Mouse (Mus musculus) myocyte (in vitro differentiated cells): ENCODE measurements around the gene Nop58. TPM values are rescaled to one million over a fixed set of nuclear protein-coding genes. Genes with fewer than 3 reads are reported as not detected.
"Not testable (repeated sequence)": the region's sequence is repeated elsewhere in the genome, so short reads cannot be mapped to it uniquely, and the experiment has no call there.

Experiments
- H3K27me3 ChIP-seq: one replicate; pipeline ENCODE4 v1.6.1; 2011; ENCODE audit not compliant: control insufficient read depth, insufficient read depth, insufficient read length
- H3K36me3 ChIP-seq: one replicate; pipeline ENCODE4 v1.6.1; 2011; ENCODE audit not compliant: control insufficient read depth, insufficient read depth
- H3K4me2 ChIP-seq: one replicate; pipeline ENCODE4 v1.6.1; 2011; ENCODE audit warnings: low read depth, control low read depth
- H3K4me3 ChIP-seq: one replicate; pipeline ENCODE4 v1.5.1; 2011; ENCODE audit warnings: mild to moderate bottlenecking, control low read depth, moderate library complexity
- H3K79me2 ChIP-seq: one replicate; pipeline ENCODE4 v1.6.1; 2011; ENCODE audit not compliant: control insufficient read depth, insufficient read depth
- H3ac ChIP-seq: one replicate; pipeline ENCODE4 v1.6.1; 2011; ENCODE audit not compliant: control insufficient read depth, insufficient read length
- CEBPB ChIP-seq: IDR thresholded peaks from 2 replicates; pipeline ENCODE4 v1.6.1; 2011; ENCODE audit warnings: mild to moderate bottlenecking, moderate library complexity; ENCODE audit not compliant: poor library complexity, insufficient read depth, severe bottlenecking
- E2F4 ChIP-seq: IDR thresholded peaks from one replicate; pipeline ENCODE4 v1.6.1; 2011; ENCODE audit warnings: mild to moderate bottlenecking, control low read depth, moderate library complexity; ENCODE audit not compliant: insufficient read depth
- MAX ChIP-seq: IDR thresholded peaks from one replicate; pipeline ENCODE4 v1.6.1; 2011; ENCODE audit warnings: low read depth, mild to moderate bottlenecking, control low read depth
- MYOD1 ChIP-seq, 3 experiments: IDR thresholded peaks; one replicate each; pipeline ENCODE4 v1.6.1; 2011; ENCODE audit warnings: control low read depth in 2 of 3, low read depth in 2 of 3, mild to moderate bottlenecking in 2 of 3, moderate library complexity in 1 of 3; ENCODE audit not compliant: insufficient read length in 2 of 3, control insufficient read depth in 1 of 3
- MYOG ChIP-seq, 3 experiments: IDR thresholded peaks; one replicate each; pipeline ENCODE4 v1.6.1; 2011; ENCODE audit warnings: control low read depth in 2 of 3, low read depth in 2 of 3, mild to moderate bottlenecking in 2 of 3; ENCODE audit not compliant: insufficient read length in 2 of 3, control insufficient read depth in 1 of 3, insufficient read depth in 1 of 3
- POLR2A ChIP-seq: IDR thresholded peaks from one replicate; pipeline ENCODE4 v1.6.1; 2011; ENCODE audit warnings: low read depth, mild to moderate bottlenecking, control low read depth, moderate library complexity; ENCODE audit not compliant: insufficient read length
- POLR2AphosphoS2 ChIP-seq: IDR thresholded peaks from one replicate; pipeline ENCODE4 v1.6.1; 2011; ENCODE audit warnings: low read depth, control low read depth; ENCODE audit not compliant: insufficient read length
- REST ChIP-seq: IDR thresholded peaks from one replicate; pipeline ENCODE4 v1.6.1; 2011; ENCODE audit warnings: mild to moderate bottlenecking, control low read depth, moderate library complexity; ENCODE audit not compliant: insufficient read depth, insufficient read length
- SRF ChIP-seq: IDR thresholded peaks from one replicate; pipeline ENCODE4 v1.6.1; 2011; ENCODE audit warnings: low read depth; ENCODE audit not compliant: control insufficient read depth, insufficient read length
- TCF12 ChIP-seq: IDR thresholded peaks from one replicate; pipeline ENCODE4 v1.6.1; 2011; ENCODE audit warnings: mild to moderate bottlenecking, control low read depth; ENCODE audit not compliant: poor library complexity, insufficient read depth, severe bottlenecking
- TCF3 ChIP-seq: IDR thresholded peaks from one replicate; pipeline ENCODE4 v1.6.1; 2011; ENCODE audit warnings: low read depth, control low read depth; ENCODE audit not compliant: insufficient read length
- USF1 ChIP-seq: IDR thresholded peaks from one replicate; pipeline ENCODE4 v1.6.1; 2011; ENCODE audit warnings: low read depth, mild to moderate bottlenecking, control low read depth, moderate library complexity
- polyA plus RNA-seq: library from polyadenylated mRNA; unstranded; fragments of >200 nt; fragmentation: generic; extraction: Trizol; gene quantifications from one replicate; pipeline ENCODE4 v1.2.1, GENCODE M21; 2012; ENCODE audit warnings: missing spikeins

Nop58 gene
- polyA plus RNA-seq: 56.9 TPM

DNA sequence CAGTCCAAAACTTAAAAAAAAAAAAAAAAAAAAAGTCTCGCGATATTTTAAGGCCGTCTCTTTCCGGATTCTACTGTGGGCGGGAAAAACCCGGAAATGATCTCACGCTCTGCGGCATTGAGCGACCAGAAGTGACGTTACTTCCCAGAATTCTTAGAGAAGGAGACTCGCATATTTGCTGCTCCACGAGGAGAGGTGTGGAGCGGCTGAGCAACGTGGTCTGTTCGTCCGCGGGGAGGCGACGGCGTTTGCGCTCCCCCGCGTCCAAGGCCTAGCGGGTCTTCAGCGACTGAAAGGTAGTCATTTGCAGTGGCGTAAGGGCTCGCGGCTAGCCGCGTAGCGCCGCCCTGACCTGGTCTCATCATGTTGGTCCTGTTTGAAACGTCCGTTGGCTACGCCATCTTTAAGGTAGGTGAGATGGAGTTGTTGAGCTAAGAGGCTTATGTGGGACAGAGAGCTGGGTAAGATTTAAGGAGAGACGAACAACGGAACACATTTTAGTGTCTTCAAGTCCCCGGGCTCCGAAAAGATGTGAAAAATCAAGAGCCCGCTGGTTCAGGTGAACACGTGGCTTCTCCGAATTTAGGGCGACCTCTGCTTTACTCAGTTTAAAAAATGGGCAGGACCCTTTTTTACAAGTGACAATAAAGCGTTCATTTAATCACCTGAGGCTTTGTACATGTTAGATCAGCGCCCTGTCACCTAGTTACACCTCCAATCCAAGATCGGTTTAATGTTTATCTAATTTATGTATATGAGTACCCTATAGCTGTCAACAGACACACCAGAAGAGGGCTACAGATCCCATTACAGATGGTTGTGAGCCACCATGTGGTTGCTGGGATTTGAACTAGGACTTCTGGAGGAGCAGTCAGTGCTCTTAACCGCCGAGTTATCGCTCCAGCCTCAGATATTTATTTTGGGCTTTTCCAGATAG lies at the start of gene Nop58:
Gene Nop58, plus strand, starts transcription at position 153 of the 937 bp plus-strand sequence.
- H3K27me3 ChIP-seq: no peaks in the 10 kb centered on the region
- H3K4me3 ChIP-seq: peak within 1 kb of the TSS; percentile 94
- H3ac ChIP-seq: peak within 1 kb of the TSS; percentile 18
- TF ChIP-seq USF1 (no peak), TCF3 (no peak), REST (peak; percentile 21), POLR2AphosphoS2 (peak; percentile 100), SRF (no peak), POLR2A (peak; percentile 100), E2F4 (peak; percentile 83), MAX (peak; percentile 96)
- H3K79me2 ChIP-seq: peaks cover 53% of the 10 kb centered on the region
- H3K4me2 ChIP-seq: peak within 1 kb of the TSS; percentile 98
- H3K36me3 ChIP-seq: peaks cover 5% of the 10 kb centered on the region

DNA sequence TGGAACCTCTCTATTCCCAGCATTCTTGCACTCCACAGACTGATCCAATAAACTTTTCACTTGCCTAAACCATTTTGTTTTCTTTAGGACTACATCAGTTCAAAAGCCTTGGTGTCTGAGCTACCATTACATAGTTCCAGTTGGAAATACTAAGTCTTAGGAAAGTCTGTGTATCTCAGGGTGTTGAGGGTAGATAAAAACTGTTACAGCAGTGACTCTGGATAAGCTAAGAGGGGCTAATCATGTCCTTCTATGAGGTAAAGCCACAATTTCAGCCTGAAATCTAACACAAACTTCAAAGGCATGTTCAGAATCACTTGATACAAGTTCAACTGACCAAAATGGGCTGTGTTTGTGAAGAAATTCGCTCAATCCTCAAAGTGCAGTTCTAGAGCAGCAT lies 48.4 kb upstream of the Nop58 start:
- H3K27me3 ChIP-seq: no peaks in the 10 kb centered on the region
- H3ac ChIP-seq: no peak overlapping the region
- H3K4me3 ChIP-seq: no peak overlapping the region
- no peaks in the 10 kb centered on the region for H3K79me2 ChIP-seq
- no peak overlapping the region for H3K4me2 ChIP-seq
- TF ChIP-seq SRF (no peak), USF1 (no peak), E2F4 (no peak), TCF12 (no peak), MYOG (IDR thresholded peaks at IDR 0.05; ENCODE audit: control insufficient read depth in 1 of 3, insufficient read depth in 1 of 3, insufficient read length in 2 of 3, low read depth in 2 of 3) (no peak), POLR2A (no peak)
- H3K36me3 ChIP-seq: peaks cover 12% of the 10 kb centered on the region

GRCm38 (mm10) chr1:59638371-59638770 lies 46.4 kb upstream of the Nop58 start:
- Histone ChIP-seq H3K36me3 (peaks cover 28% of the 10 kb centered on the region), H3K27me3 (no peaks in the 10 kb centered on the region), H3K4me3 (no peak overlapping the region), H3K79me2 (no peaks in the 10 kb centered on the region), H3K4me2 (no peak overlapping the region), H3ac (no peak overlapping the region)
- TF ChIP-seq SRF (no peak), MYOG (IDR thresholded peaks at IDR 0.05; ENCODE audit: control insufficient read depth in 1 of 3, insufficient read depth in 1 of 3, insufficient read length in 2 of 3, low read depth in 2 of 3) (no peak), MYOD1 (IDR thresholded peaks at IDR 0.05; ENCODE audit: control insufficient read depth in 1 of 3, insufficient read length in 2 of 3, low read depth in 2 of 3) (no peak), CEBPB (no peak), REST (no peak), E2F4 (no peak), TCF12 (no peak), USF1 (no peak), MAX (no peak), POLR2AphosphoS2 (no peak), POLR2A (no peak), TCF3 (no peak)

DNA sequence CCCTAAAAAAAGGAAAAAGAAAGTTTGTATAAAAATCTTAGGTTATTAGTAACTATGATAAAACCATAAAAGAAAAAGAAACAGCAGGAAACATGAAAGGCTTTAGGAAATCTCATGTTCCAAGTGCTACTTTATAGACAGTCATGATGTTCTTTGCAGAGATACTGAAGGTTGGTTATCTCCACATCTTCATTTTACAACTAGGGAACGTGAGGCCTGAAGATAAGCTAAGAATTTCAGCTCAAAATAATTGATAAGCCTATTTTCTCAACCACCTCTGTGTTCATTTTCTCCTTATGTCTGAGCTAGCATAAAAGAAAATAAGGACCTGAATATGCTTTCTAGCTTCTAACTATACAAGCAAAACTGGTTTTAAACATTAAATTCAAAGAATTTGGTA lies 42.3 kb upstream of the Nop58 start:
- H3K36me3 ChIP-seq: peaks cover 28% of the 10 kb centered on the region
- no peaks in the 10 kb centered on the region for H3K27me3 ChIP-seq
- H3K79me2 ChIP-seq: no peaks in the 10 kb centered on the region
- TF ChIP-seq POLR2AphosphoS2: no peak
- no peak for TF ChIP-seq REST
- TF ChIP-seq CEBPB: no peak
- no peak for TF ChIP-seq E2F4
- no peak for TF ChIP-seq TCF12
- TF ChIP-seq MAX: no peak
- no peak for TF ChIP-seq SRF
- no peak for TF ChIP-seq TCF3
- TF ChIP-seq MYOD1 (IDR thresholded peaks at IDR 0.05; ENCODE audit: control insufficient read depth in 1 of 3, insufficient read length in 2 of 3, low read depth in 2 of 3): no peak
- no peak for TF ChIP-seq USF1
- no peak for TF ChIP-seq POLR2A
- no peak for TF ChIP-seq MYOG (IDR thresholded peaks at IDR 0.05; ENCODE audit: control insufficient read depth in 1 of 3, insufficient read depth in 1 of 3, insufficient read length in 2 of 3, low read depth in 2 of 3)
- H3K4me3 ChIP-seq: no peak overlapping the region
- H3ac ChIP-seq: no peak overlapping the region
- H3K4me2 ChIP-seq: no peak overlapping the region

GRCm38 (mm10) chr1:59646502-59646901 lies 38.3 kb upstream of the Nop58 start:
- not testable (repeated sequence) for H3K4me2 ChIP-seq, H3K4me3 ChIP-seq, H3ac ChIP-seq, H3K27me3 ChIP-seq, H3K79me2 ChIP-seq
- H3K36me3 ChIP-seq: peaks cover 26% of the 10 kb centered on the region
